Mouse (Mus musculus): ENCODE results near the gene Adcy7. TPM values are rescaled to one million over a fixed set of nuclear protein-coding genes. Genes with fewer than 3 reads are reported as not detected.

Adcy7 gene
- polyA plus RNA-seq, 1 experiment, result 2.1 TPM

- Histone ChIP-seq H3K9me3 (replicated peaks; ENCODE audit: control insufficient read depth, insufficient read depth, low read length, poor library complexity, severe bottlenecking) (no peaks in the 10 kb centered on the region), H3K9ac (ENCODE audit: low read depth, poor library complexity, severe bottlenecking) (no peak overlapping the region), H3K36me3 (ENCODE audit: control insufficient read depth, insufficient read depth, low read length, poor library complexity, severe bottlenecking) (no peaks in the 10 kb centered on the region), H3K27me3 (ENCODE audit: control insufficient read depth, insufficient read depth, low read length, poor library complexity, severe bottlenecking) (no peaks in the 10 kb centered on the region), H3K27ac (ENCODE audit: insufficient read depth, low read length) (no peak overlapping the region), H3K4me1 (ENCODE audit: control insufficient read depth, insufficient read depth, low read length) (no peaks in the 10 kb centered on the region), H3K4me3 (ENCODE audit: low read depth, low read length) (no peak overlapping the region)
- TF ChIP-seq EP300 (IDR thresholded peaks at IDR 0.05; ENCODE audit: insufficient read depth, low read depth, low read length), result no peak
- no peak for TF ChIP-seq POLR2A (IDR thresholded peaks at IDR 0.05; ENCODE audit: insufficient read depth, low read length)
- no peak for TF ChIP-seq CTCF (IDR thresholded peaks at IDR 0.05; ENCODE audit: low read depth, low read length)
These were observed 45.1 kb downstream of the Adcy7 start for GRCm38 (mm10) chr8:88317341-88317740.

GRCm38 (mm10) chr8:88318151-88318550 is 45.9 kb downstream of the Adcy7 start:
- Histone ChIP-seq H3K9ac (ENCODE audit: low read depth, poor library complexity, severe bottlenecking) (no peak overlapping the region), H3K36me3 (ENCODE audit: control insufficient read depth, insufficient read depth, low read length, poor library complexity, severe bottlenecking) (no peaks in the 10 kb centered on the region), H3K4me1 (ENCODE audit: control insufficient read depth, insufficient read depth, low read length) (no peaks in the 10 kb centered on the region), H3K9me3 (replicated peaks; ENCODE audit: control insufficient read depth, insufficient read depth, low read length, poor library complexity, severe bottlenecking) (no peaks in the 10 kb centered on the region), H3K27ac (ENCODE audit: insufficient read depth, low read length) (no peak overlapping the region), H3K27me3 (ENCODE audit: control insufficient read depth, insufficient read depth, low read length, poor library complexity, severe bottlenecking) (no peaks in the 10 kb centered on the region), H3K4me3 (ENCODE audit: low read depth, low read length) (no peak overlapping the region)
- TF ChIP-seq CTCF (IDR thresholded peaks at IDR 0.05; ENCODE audit: low read depth, low read length) (no peak), POLR2A (IDR thresholded peaks at IDR 0.05; ENCODE audit: insufficient read depth, low read length) (no peak), EP300 (IDR thresholded peaks at IDR 0.05; ENCODE audit: insufficient read depth, low read depth, low read length) (no peak)

DNA sequence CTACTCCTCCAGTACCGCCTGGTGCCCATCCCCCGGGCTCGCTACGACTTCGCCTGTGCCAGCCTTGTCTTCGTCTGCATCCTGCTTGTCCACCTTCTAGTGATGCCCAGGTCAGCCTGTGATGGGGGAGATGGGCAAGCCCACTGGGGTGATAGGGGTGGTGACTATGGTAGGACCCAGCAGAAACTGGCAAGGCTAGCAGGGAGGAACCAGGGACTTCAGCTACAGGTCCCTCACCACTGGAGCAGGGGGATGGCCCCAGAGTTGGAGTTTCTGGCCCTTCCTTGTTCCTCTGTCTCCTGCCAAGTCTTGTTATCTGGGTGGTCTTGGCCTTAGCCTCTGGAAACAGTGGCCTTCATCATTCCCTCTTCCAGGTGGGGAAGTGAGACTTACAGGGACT is 47.9 kb downstream of the Adcy7 start:
- Histone ChIP-seq H3K36me3 (ENCODE audit: control insufficient read depth, insufficient read depth, low read length, poor library complexity, severe bottlenecking) (no peaks in the 10 kb centered on the region), H3K27ac (ENCODE audit: insufficient read depth, low read length) (no peak overlapping the region), H3K9me3 (replicated peaks; ENCODE audit: control insufficient read depth, insufficient read depth, low read length, poor library complexity, severe bottlenecking) (no peaks in the 10 kb centered on the region), H3K27me3 (ENCODE audit: control insufficient read depth, insufficient read depth, low read length, poor library complexity, severe bottlenecking) (no peaks in the 10 kb centered on the region), H3K4me1 (ENCODE audit: control insufficient read depth, insufficient read depth, low read length) (no peaks in the 10 kb centered on the region), H3K9ac (ENCODE audit: low read depth, poor library complexity, severe bottlenecking) (no peak overlapping the region), H3K4me3 (ENCODE audit: low read depth, low read length) (no peak overlapping the region)
- TF ChIP-seq POLR2A (IDR thresholded peaks at IDR 0.05; ENCODE audit: insufficient read depth, low read length) (no peak), CTCF (IDR thresholded peaks at IDR 0.05; ENCODE audit: low read depth, low read length) (no peak), EP300 (IDR thresholded peaks at IDR 0.05; ENCODE audit: insufficient read depth, low read depth, low read length) (no peak)

DNA sequence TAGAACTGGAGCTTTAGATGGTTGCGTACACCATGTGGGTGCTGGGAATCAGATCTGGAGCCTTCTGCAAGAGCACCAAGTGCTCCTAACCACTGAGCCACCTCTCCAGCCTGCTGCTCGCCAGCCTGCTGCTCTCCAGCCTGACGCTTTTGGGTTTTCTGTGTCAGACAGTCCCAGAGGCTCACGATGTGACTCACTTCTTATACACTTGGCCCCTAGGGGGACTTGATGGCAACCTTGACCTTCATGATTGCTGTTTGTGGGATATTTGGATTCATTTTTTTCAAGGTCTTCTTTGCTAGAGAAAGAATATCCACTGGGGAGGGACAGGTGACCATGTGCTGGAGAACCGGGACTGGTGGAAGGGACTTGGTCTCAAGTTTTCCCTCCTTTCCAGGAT is 49.2 kb downstream of the Adcy7 start:
- Histone ChIP-seq H3K9me3 (replicated peaks; ENCODE audit: control insufficient read depth, insufficient read depth, low read length, poor library complexity, severe bottlenecking) (no peaks in the 10 kb centered on the region), H3K27ac (ENCODE audit: insufficient read depth, low read length) (no peak overlapping the region), H3K9ac (ENCODE audit: low read depth, poor library complexity, severe bottlenecking) (no peak overlapping the region), H3K27me3 (ENCODE audit: control insufficient read depth, insufficient read depth, low read length, poor library complexity, severe bottlenecking) (no peaks in the 10 kb centered on the region), H3K4me3 (ENCODE audit: low read depth, low read length) (no peak overlapping the region), H3K4me1 (ENCODE audit: control insufficient read depth, insufficient read depth, low read length) (no peaks in the 10 kb centered on the region), H3K36me3 (ENCODE audit: control insufficient read depth, insufficient read depth, low read length, poor library complexity, severe bottlenecking) (no peaks in the 10 kb centered on the region)
- no peak for TF ChIP-seq POLR2A (IDR thresholded peaks at IDR 0.05; ENCODE audit: insufficient read depth, low read length)
- TF ChIP-seq CTCF (IDR thresholded peaks at IDR 0.05; ENCODE audit: low read depth, low read length), result no peak
- TF ChIP-seq EP300 (IDR thresholded peaks at IDR 0.05; ENCODE audit: insufficient read depth, low read depth, low read length), result no peak

DNA sequence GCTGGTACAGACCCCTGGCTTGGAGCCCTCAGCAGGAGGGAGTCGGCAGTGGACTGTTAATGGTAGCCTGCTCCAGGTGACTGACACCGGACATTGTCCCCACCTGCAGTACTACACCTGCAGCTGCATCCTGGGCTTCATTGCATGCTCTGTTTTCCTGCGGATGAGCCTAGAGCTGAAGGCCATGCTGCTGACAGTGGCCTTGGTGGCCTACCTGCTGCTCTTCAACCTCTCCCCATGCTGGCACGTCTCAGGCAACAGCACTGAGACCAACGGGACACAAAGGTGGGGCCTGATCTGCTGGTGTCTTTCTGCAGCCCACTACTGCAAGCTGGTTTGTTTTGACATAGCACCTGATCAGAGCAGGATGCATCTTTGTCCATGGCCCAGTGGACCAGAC is 51.3 kb downstream of the Adcy7 start:
- Histone ChIP-seq H3K9ac (ENCODE audit: low read depth, poor library complexity, severe bottlenecking) (no peak overlapping the region), H3K9me3 (replicated peaks; ENCODE audit: control insufficient read depth, insufficient read depth, low read length, poor library complexity, severe bottlenecking) (no peaks in the 10 kb centered on the region), H3K4me3 (ENCODE audit: low read depth, low read length) (no peak overlapping the region), H3K36me3 (ENCODE audit: control insufficient read depth, insufficient read depth, low read length, poor library complexity, severe bottlenecking) (peaks cover 2% of the 10 kb centered on the region; the same call in 1 of the 2 replicates), H3K27me3 (ENCODE audit: control insufficient read depth, insufficient read depth, low read length, poor library complexity, severe bottlenecking) (no peaks in the 10 kb centered on the region), H3K27ac (ENCODE audit: insufficient read depth, low read length) (no peak overlapping the region), H3K4me1 (ENCODE audit: control insufficient read depth, insufficient read depth, low read length) (no peaks in the 10 kb centered on the region)
- TF ChIP-seq EP300 (IDR thresholded peaks at IDR 0.05; ENCODE audit: insufficient read depth, low read depth, low read length) (no peak), CTCF (IDR thresholded peaks at IDR 0.05; ENCODE audit: low read depth, low read length) (no peak), POLR2A (IDR thresholded peaks at IDR 0.05; ENCODE audit: insufficient read depth, low read length) (no peak)

DNA sequence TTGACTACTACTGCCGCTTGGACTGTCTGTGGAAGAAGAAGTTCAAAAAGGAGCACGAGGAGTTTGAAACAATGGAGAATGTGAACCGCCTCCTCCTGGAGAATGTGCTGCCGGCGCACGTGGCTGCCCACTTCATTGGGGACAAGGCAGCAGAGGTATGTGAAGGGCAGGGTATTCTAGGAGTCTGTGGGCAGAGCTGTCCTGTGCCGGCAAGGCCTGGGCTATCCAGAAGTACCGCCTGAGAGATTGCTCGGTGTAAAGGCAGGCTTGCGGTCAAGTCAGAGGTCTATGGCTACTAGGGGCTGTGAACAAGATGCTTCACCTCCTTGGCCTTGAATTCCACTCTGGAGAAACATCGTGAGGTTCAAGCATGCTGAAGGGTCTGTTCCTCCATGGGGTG is 52.6 kb downstream of the Adcy7 start:
- Histone ChIP-seq H3K4me3 (ENCODE audit: low read depth, low read length) (no peak overlapping the region), H3K27ac (ENCODE audit: insufficient read depth, low read length) (no peak overlapping the region), H3K27me3 (ENCODE audit: control insufficient read depth, insufficient read depth, low read length, poor library complexity, severe bottlenecking) (no peaks in the 10 kb centered on the region), H3K9ac (ENCODE audit: low read depth, poor library complexity, severe bottlenecking) (no peak overlapping the region), H3K4me1 (ENCODE audit: control insufficient read depth, insufficient read depth, low read length) (no peaks in the 10 kb centered on the region), H3K9me3 (replicated peaks; ENCODE audit: control insufficient read depth, insufficient read depth, low read length, poor library complexity, severe bottlenecking) (no peaks in the 10 kb centered on the region), H3K36me3 (ENCODE audit: control insufficient read depth, insufficient read depth, low read length, poor library complexity, severe bottlenecking) (peaks cover 9% of the 10 kb centered on the region)
- TF ChIP-seq EP300 (IDR thresholded peaks at IDR 0.05; ENCODE audit: insufficient read depth, low read depth, low read length) (no peak), POLR2A (IDR thresholded peaks at IDR 0.05; ENCODE audit: insufficient read depth, low read length) (no peak), CTCF (IDR thresholded peaks at IDR 0.05; ENCODE audit: low read depth, low read length) (no peak)
